Comparison of ENCODE assay signal across 27 mouse cellular contexts in the genomic region with DNA sequence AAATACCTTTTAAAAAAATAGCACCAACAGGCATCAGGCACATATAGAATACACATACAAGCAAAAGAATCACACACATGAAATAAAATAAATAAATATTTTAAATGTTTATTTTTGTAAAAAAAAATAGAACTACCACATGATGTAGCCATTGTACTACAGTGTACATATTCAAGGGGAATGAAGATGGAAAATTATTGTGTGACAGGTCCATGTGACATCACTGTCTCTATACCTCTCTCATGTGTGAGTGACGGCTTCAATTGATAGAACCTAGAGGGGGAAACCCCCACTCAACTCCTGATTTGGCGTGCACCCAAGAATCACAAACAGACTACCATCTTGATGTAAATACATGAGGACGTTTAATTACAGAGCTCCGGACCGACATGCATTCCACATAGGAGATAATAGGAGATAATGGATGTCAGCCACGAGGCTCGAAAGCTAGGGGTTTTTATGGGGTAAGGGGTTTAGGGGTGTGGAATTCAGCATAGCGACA.
"Had no signal": no experiment of that assay in that cellular context is flagged by ENCODE, and none has a peak within 500 bp of the region (broad histone marks: within the 10 kb centered on the region; RNA-seq: fewer than 3 reads in every experiment).

No protein-coding gene starts in this region.

- H3K9ac ChIP-seq: heart, embryonic 13.5 days; heart, embryonic 15.5 days; hindbrain, embryonic 13.5 days; hindbrain, embryonic 15.5 days; kidney, embryonic 15.5 days; limb, embryonic 12.5 days; liver, embryonic 13.5 days; liver, embryonic 15.5 days had no signal

- H3K4me3 ChIP-seq: heart, embryonic 13.5 days; heart, embryonic 15.5 days; hindbrain, embryonic 13.5 days; hindbrain, embryonic 15.5 days; kidney, embryonic 15.5 days; layer of hippocampus, adult 2 months; left cerebral cortex, adult 2 months; limb, embryonic 10.5 days; limb, embryonic 12.5 days; liver, embryonic 13.5 days; liver, embryonic 15.5 days had no signal

- H3K36me3 ChIP-seq: heart, embryonic 13.5 days; heart, embryonic 15.5 days; hindbrain, embryonic 13.5 days; hindbrain, embryonic 15.5 days; kidney, embryonic 15.5 days; limb, embryonic 10.5 days; limb, embryonic 12.5 days; liver, embryonic 13.5 days; liver, embryonic 15.5 days had no signal

- H3K4me1 ChIP-seq: heart, embryonic 13.5 days; heart, embryonic 15.5 days; hindbrain, embryonic 13.5 days; hindbrain, embryonic 15.5 days; kidney, embryonic 15.5 days; limb, embryonic 10.5 days; limb, embryonic 12.5 days had no signal

- DNase-seq: gastrocnemius, postnatal 14 days; gastrocnemius, postnatal 36 days; heart, adult 18-20 months; heart, postnatal 14 days; heart, postnatal 36 days; kidney, adult 11 months; kidney, adult 2 months; kidney, adult 9 months; kidney, postnatal 14 days; kidney, postnatal 4 days; liver; liver, embryonic 13.5 days had no signal

- H3K27ac ChIP-seq: heart, embryonic 13.5 days; heart, embryonic 15.5 days; hindbrain, embryonic 13.5 days; hindbrain, embryonic 15.5 days; hindbrain, postnatal 0 days; kidney, embryonic 15.5 days; kidney, postnatal 0 days; layer of hippocampus, adult 2 months; left cerebral cortex, adult 2 months; limb, embryonic 10.5 days; limb, embryonic 12.5 days; liver, embryonic 13.5 days; liver, embryonic 15.5 days had no signal

- H3K9me3 ChIP-seq: heart, embryonic 13.5 days; heart, embryonic 15.5 days; hindbrain, embryonic 13.5 days; hindbrain, embryonic 15.5 days; kidney, embryonic 15.5 days; limb, embryonic 10.5 days; limb, embryonic 12.5 days; liver, embryonic 13.5 days; liver, embryonic 15.5 days had no signal

- ATAC-seq: hindbrain, postnatal 0 days; intestine, embryonic 16.5 days had no signal

- H3K4me2 ChIP-seq: heart, embryonic 11.5 days; heart, embryonic 13.5 days; heart, embryonic 15.5 days; hindbrain, embryonic 13.5 days; hindbrain, embryonic 15.5 days; kidney, embryonic 15.5 days; limb, embryonic 12.5 days; liver, embryonic 11.5 days; liver, embryonic 13.5 days; liver, embryonic 15.5 days had no signal

- H3K27me3 ChIP-seq: heart, embryonic 13.5 days; heart, embryonic 15.5 days; hindbrain, embryonic 13.5 days; hindbrain, embryonic 15.5 days; kidney, embryonic 15.5 days; limb, embryonic 12.5 days; liver, embryonic 13.5 days; liver, embryonic 15.5 days had no signal
